Mouse (Mus musculus) forebrain, embryonic 12.5 days (tissue): Measurements from ENCODE around the gene Trpm4. TPM values are rescaled to one million over a fixed set of nuclear protein-coding genes. Genes with fewer than 3 reads are reported as not detected.
"Not testable (repeated sequence)": the region's sequence is repeated elsewhere in the genome, so short reads cannot be mapped to it uniquely, and the experiment has no call there.

Source experiments
- ATAC-seq: fragments of 200-750 bp; cut with Nextera tagmentation; 2 replicates; pipeline ENCODE4 v1.8.0; 2017; ENCODE audit warnings: moderate TSS enrichment; ENCODE audit not compliant: low FRiP score
- H3K27ac ChIP-seq: fragments of 300-500 bp; sonication (generic); 2 replicates; pipeline ENCODE4 v1.5.1; 2016; ENCODE audit warnings: mild to moderate bottlenecking
- H3K27me3 ChIP-seq: fragments of 300-500 bp; sonication (generic); 2 replicates; pipeline ENCODE4 v1.6.1; 2016; ENCODE audit warnings: mild to moderate bottlenecking
- H3K36me3 ChIP-seq: fragments of 300-500 bp; sonication (generic); replicated peaks from 2 replicates; pipeline ENCODE4 v1.6.1; 2016; ENCODE audit warnings: mild to moderate bottlenecking
- H3K4me1 ChIP-seq: fragments of 300-500 bp; sonication (generic); 2 replicates; pipeline ENCODE4 v1.6.1; 2016
- H3K4me2 ChIP-seq: fragments of 300-500 bp; sonication (generic); 2 replicates; pipeline ENCODE4 v1.6.1; 2016; ENCODE audit warnings: mild to moderate bottlenecking, moderate library complexity
- H3K4me3 ChIP-seq: fragments of 300-500 bp; sonication (generic); replicated peaks from 2 replicates; pipeline ENCODE4 v1.5.1; 2016; ENCODE audit warnings: mild to moderate bottlenecking
- H3K9ac ChIP-seq: fragments of 300-500 bp; sonication (generic); 2 replicates; pipeline ENCODE4 v1.6.1; 2016; ENCODE audit warnings: mild to moderate bottlenecking
- H3K9me3 ChIP-seq: fragments of 300-500 bp; sonication (generic); 2 replicates; pipeline ENCODE4 v1.6.1; 2016
- WGBS: fragments of 180-500 bp; shearing (Covaris S2); methylation state at CpG from one replicate; pipeline ENCODE4 v1.1.7; 2016; 5-methylcytosine and 5-hydroxymethylcytosine counted together
- polyA plus RNA-seq: library from polyadenylated mRNA; unstranded; fragments of >200 nt; fragmentation: Nextera tagmentation; extraction: Ambion mirVana; gene quantifications from 2 replicates; pipeline ENCODE4 v1.2.1, GENCODE M21; 2016

Gene Trpm4
- polyA plus RNA-seq, 1 experiment from 2014 or later = 6.6 TPM

DNA sequence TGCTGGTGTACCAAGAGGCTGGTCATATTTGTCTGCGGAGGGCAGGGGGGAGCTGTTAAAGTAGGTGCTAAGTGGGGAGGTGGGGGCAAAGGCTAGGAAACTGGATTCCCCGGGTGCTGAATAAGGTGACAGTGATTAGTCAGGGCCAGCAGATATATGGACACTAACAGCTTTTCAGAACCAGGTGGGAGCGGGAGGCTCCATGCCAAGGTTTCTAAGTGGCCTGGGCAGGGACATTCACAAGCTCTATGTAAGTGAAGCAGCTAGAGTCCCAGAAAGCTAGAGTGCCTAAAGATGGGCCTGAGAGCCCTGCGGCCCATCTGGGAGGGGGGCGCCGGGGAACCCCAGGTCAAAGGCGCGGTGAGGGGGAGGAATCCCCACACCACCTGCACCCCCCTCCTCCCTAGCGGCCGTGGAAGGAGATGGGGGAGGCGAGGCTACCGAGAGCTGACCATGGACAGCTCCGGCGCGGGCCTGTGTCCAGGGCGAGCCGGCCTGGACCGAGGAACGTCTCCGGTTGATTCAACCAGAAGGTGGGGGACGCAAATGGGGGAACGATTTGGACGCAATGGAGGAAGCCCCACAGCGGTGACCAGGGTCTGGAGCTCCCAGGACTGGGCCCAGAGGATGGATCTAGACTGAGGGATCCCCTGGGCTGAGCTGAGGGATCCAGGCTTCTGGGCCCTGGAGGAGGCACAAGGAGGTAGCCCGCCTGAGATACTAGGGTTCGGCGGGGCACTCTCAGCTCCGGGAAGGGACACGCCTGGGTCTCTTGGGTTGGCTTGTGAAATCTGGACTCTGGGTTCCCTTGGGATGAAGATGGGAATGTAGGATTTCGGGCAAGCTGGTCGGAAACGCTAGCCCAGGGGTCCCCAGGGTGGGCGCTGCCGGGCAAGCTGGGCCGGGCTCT is 32.4 kb upstream of the Trpm4 start:
- H3K27ac ChIP-seq = peak overlapping the region; percentile 71
- H3K4me2 ChIP-seq = peak overlapping the region; percentile 91
- 3% methylated on average over 33 of the region's 35 CpGs for WGBS
- no peaks in the 10 kb centered on the region for H3K36me3 ChIP-seq
- H3K4me1 ChIP-seq = peaks cover 52% of the 10 kb centered on the region
- peak overlapping the region; percentile 83 for H3K9ac ChIP-seq
- peaks cover 66% of the 10 kb centered on the region for H3K27me3 ChIP-seq
- no peaks in the 10 kb centered on the region for H3K9me3 ChIP-seq
- peak overlapping the region; percentile 78 for H3K4me3 ChIP-seq
- no peak for ATAC-seq

DNA sequence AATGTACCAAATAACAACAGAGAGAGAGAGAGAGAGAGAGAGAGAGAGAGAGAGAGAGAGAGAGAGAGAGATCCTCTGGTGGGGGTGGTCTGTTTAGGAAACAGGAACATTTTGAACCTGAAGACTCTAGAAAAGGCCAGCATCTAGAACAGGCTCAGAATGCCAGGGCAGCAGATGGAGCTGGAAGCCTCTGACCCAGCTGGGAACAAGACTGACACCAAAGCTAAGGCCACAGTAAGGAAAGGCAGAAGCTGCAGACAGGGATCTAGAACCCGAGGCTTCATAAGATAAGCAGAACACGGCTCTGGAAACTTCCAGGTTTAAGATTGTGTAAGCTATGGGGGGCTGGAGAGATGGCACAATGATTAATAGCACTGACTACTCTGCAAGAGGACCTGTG is 30.4 kb upstream of the Trpm4 start:
- no peaks in the 10 kb centered on the region for H3K9me3 ChIP-seq
- H3K4me1 ChIP-seq = peaks cover 37% of the 10 kb centered on the region
- peaks cover 62% of the 10 kb centered on the region for H3K27me3 ChIP-seq
- no peak overlapping the region for H3K4me3 ChIP-seq
- 93% methylated on average over 2 of the region's 2 CpGs for WGBS
- ATAC-seq = no peak
- no peak overlapping the region for H3K9ac ChIP-seq
- no peak overlapping the region for H3K27ac ChIP-seq
- peaks cover 4% of the 10 kb centered on the region; the same call in 1 of the 2 replicates for H3K36me3 ChIP-seq
- H3K4me2 ChIP-seq = no peak overlapping the region

DNA sequence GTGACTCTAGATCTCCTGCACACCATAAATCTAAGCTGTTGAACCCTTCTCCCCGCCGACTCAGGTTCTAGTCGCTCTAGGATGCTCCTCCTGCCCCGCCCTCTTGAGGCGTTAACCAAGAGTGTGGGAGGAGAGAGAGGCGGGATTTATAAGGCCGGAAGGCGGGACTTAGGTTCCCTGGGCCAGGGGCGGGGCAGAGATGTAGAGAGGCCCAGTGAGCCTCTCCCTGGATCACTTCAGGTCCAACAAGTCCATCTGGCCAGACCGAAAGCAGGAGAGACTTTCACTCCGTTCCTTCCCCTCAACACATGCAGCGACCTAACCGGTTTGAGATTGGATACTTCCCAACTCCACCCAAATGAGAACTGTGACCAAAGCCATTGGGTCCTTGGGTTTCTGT is 29.2 kb upstream of the Trpm4 start:
- WGBS = 4% methylated on average over 13 of the region's 13 CpGs

DNA sequence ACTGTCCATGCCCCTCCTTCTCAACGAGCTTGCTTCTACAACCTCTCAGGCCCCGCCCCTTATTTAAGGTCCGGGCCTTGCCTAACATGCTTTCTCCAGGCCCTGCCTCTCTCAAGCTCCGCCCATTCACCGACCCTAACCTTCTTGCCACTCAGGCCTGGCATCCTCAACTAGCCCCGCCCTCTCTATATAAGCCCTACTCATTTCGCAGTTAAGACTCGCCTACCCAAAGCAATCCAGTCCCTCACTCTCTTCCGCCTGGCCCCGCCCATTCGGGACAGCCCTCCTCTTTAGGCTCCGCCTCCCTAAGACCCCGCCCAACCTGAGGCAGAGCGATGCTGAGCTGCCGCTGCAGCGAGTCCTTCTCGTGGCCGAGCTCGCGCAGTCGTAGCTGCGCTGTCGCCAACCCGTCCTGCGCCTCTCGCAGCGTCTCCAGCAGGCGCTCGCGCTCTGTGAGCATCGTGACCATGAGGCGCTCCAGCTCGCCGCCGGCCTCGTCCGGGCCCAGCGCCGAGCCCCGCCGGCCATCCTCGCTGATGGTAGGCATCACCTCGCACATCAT is 27.7 kb upstream of the Trpm4 start:
- WGBS = under 1% methylated on average over 43 of the region's 43 CpGs
- H3K9ac ChIP-seq = peak overlapping the region; percentile 76
- peaks cover 27% of the 10 kb centered on the region for H3K4me1 ChIP-seq
- peaks cover 18% of the 10 kb centered on the region for H3K36me3 ChIP-seq
- peaks cover 52% of the 10 kb centered on the region for H3K27me3 ChIP-seq
- no peaks in the 10 kb centered on the region for H3K9me3 ChIP-seq
- H3K27ac ChIP-seq = peak overlapping the region; percentile 56
- peak overlapping the region; percentile 89 for H3K4me2 ChIP-seq
- peak; percentile 90 for ATAC-seq
- peak overlapping the region; percentile 51 for H3K4me3 ChIP-seq

More for the DNA sequence above, 29.2 kb upstream of the Trpm4 start:
- no peaks in the 10 kb centered on the region for H3K9me3 ChIP-seq
- no peak overlapping the region for H3K27ac ChIP-seq
- H3K9ac ChIP-seq = no peak overlapping the region
- H3K4me3 ChIP-seq = 0 out of 2 replicates have a peak overlapping the region, but pooled peaks have one; percentile 4
- peaks cover 11% of the 10 kb centered on the region for H3K36me3 ChIP-seq
- 0 out of 2 replicates have a peak overlapping the region, but pooled peaks have one; percentile 89 for H3K4me2 ChIP-seq
- ATAC-seq = no peak
- peaks cover 52% of the 10 kb centered on the region for H3K27me3 ChIP-seq
- peaks cover 30% of the 10 kb centered on the region for H3K4me1 ChIP-seq

DNA sequence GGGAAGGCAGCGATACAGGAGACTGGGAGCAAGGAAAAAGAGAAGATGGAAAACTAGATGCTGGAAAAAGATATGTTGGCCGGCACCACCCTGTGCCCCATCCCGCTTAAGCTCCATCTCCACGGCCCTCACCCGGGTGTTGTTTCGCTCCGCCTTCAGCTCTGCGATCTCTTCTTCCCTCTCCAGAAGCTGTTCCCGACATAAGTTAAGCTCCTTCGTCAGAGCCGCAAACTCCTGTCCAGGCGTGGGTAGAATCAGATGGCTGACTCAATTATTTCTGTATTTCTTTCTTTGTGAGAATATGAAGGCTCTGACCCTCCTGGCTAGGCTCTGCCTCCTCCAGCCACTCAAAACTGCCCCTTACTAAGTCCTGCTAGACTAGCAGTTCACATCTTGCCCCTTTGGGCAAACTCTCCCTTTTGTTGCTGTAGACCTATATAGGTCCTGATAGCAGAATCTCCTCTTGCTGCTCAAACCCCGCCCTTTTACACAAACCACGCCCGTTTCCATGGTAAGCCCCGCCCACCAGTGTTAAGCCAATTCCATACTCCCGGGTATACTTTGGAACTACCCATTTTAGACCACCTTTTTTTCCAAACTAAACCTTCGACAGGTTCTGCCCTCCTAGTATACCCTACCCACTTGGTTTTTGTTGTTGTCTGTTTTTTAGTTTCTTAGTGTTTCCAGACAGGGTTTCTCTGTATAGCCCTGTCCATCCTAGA is 27.0 kb upstream of the Trpm4 start:
- WGBS = 53% methylated on average over 18 of the region's 18 CpGs
- H3K4me3 ChIP-seq = peak overlapping the region; percentile 51; the same call in 1 of the 2 replicates
- H3K4me2 ChIP-seq = 0 out of 2 replicates have a peak overlapping the region, but pooled peaks have one; percentile 89

DNA sequence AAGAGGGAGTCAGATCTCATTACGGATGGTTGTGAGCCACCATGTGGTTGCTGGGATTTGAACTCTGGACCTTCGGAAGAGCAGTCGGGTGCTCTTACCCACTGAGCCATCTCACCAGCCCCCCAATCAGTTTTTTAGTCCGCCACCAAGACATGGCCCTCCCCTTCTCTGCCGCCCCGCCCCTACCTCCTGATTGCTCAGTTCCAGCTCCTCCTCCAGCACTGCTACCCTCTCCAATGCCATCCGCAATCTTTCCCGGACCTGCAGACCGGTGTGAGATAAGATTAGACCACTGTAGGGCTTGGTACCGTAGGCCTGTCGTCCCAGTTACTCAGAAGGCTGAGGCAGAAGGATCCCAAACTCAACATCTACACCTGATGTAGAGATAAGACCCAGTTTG is 25.5 kb upstream of the Trpm4 start:
- peaks cover 14% of the 10 kb centered on the region for H3K4me1 ChIP-seq
- peaks cover 39% of the 10 kb centered on the region for H3K27me3 ChIP-seq
- H3K9ac ChIP-seq, H3K9me3 ChIP-seq, H3K4me3 ChIP-seq, ATAC-seq, H3K4me2 ChIP-seq, H3K27ac ChIP-seq: not testable (repeated sequence)
- 68% methylated on average over 6 of the region's 11 CpGs for WGBS
- peaks cover 40% of the 10 kb centered on the region for H3K36me3 ChIP-seq

More for the DNA sequence above, 27.0 kb upstream of the Trpm4 start:
- Histone ChIP-seq H3K27ac (no peak overlapping the region), H3K36me3 (peaks cover 26% of the 10 kb centered on the region), H3K9me3 (no peaks in the 10 kb centered on the region), H3K27me3 (peaks cover 48% of the 10 kb centered on the region), H3K4me1 (peaks cover 20% of the 10 kb centered on the region), H3K9ac (no peak overlapping the region)
- peak; percentile 5; the same call in 1 of the 2 replicates for ATAC-seq

DNA sequence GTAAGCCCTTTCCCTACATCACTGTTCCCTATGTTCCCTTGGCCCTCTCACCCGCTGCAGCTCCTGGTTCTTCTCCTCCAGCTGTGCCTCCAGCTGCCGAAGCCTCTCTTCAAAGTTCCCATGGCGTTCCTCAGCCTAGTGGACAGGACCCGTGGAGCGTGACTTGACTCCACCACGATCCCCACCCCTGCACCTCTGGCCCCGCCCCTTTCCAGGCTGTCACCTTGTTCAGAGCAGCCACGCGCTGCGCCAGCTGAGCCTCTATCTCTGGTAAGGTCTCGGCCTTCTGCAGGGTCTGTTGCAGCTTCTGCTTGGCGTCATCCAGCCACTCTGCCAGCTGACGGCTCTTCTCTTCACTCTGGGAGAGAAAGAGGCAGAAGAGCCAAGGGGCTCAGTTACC is 22.5 kb upstream of the Trpm4 start:
- WGBS = 68% methylated on average over 13 of the region's 13 CpGs
- Histone ChIP-seq H3K4me3 (no peak overlapping the region), H3K27me3 (peaks cover 13% of the 10 kb centered on the region; the same call in 1 of the 2 replicates), H3K36me3 (peaks cover 63% of the 10 kb centered on the region), H3K4me1 (no peaks in the 10 kb centered on the region), H3K9ac (no peak overlapping the region), H3K9me3 (no peaks in the 10 kb centered on the region), H3K4me2 (no peak overlapping the region), H3K27ac (no peak overlapping the region)
- no peak for ATAC-seq

DNA sequence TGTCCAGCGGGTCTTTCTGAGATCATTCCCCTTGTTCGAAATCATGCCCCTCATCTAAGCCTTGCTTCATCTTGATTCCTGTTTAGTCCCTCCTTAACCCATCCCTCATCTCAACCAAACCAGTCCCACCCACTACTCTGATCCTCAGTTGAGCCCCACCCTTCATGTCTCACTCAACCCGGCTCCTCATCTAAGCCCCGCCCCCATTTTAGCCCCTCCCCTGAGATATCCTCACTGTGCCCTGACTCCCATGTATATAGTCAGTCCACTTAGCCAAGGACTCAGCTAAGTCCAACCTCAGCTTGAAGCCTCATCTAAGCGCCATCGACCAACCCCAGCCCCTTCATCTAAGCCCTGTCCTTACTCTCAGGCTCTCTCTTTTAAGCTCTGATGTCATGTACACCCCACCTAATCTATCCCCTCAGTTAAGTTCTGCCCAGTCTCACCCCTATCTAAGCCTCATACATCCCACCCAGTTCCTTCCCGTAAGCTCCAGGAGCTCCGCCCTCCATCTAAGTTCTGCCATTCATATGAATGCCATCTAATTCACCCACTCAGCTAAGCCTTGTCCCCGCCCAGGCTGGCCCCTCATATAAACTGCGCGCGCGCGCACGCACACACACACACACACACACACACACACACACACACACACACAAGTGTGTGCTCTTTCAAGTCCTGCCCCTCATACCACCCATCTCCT is 21.9 kb upstream of the Trpm4 start:
- H3K9me3 ChIP-seq = no peaks in the 10 kb centered on the region
- H3K27me3 ChIP-seq = peaks cover 7% of the 10 kb centered on the region; the same call in 1 of the 2 replicates
- peaks cover 66% of the 10 kb centered on the region for H3K36me3 ChIP-seq
- 80% methylated on average over 15 of the region's 15 CpGs for WGBS
- ATAC-seq = no peak
- H3K4me3 ChIP-seq = no peak overlapping the region
- no peaks in the 10 kb centered on the region for H3K4me1 ChIP-seq
- H3K4me2 ChIP-seq = no peak overlapping the region
- no peak overlapping the region for H3K27ac ChIP-seq
- no peak overlapping the region for H3K9ac ChIP-seq

DNA sequence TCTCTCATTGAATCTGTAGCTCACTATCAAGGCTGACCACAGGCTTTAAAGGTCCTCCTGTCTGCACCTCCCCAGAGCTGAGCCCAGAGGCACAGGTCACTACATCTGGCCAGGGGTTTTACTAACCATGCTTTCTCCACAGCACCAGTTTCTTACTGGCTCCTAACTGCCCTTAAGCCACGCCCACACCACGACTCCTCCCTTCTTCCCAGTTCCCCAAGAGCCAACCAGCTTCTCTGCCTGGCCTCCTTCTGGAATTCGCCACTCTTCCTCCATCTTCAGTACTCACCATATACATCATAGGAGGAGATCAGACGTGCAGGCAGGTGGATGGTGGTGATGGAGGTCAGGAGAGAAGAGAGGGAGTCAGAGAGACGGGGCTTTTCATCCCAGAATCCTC is 19.5 kb upstream of the Trpm4 start:
- Histone ChIP-seq H3K9ac (no peak overlapping the region), H3K4me3 (no peak overlapping the region), H3K27me3 (no peaks in the 10 kb centered on the region; the same call in 1 of the 2 replicates), H3K9me3 (no peaks in the 10 kb centered on the region), H3K4me1 (no peaks in the 10 kb centered on the region), H3K36me3 (peaks cover 76% of the 10 kb centered on the region), H3K4me2 (no peak overlapping the region), H3K27ac (no peak overlapping the region)
- WGBS = 19% methylated on average over 5 of the region's 5 CpGs
- no peak for ATAC-seq

DNA sequence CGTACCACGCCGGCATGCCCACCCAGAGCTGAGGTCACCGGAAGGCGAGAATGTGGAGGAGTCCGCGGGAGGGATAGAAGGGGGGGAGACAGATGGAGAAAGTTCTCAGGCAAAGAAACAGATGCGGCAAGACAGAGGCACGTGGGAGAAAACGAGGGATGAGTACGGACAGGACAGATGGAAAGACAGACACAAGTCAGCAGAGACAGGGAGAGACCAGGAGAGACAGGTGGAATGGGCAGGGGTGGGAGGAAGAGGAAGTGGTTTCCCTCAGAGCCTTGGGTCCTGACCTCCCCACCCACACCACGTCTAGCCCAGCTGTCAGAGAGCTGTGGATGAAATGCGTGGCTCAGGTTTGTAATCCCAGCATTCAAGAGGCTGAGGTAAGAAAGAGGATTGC is 13.3 kb upstream of the Trpm4 start:
- peaks cover 47% of the 10 kb centered on the region for H3K36me3 ChIP-seq
- H3K4me2 ChIP-seq = no peak overlapping the region
- no peak overlapping the region for H3K9ac ChIP-seq
- 0 out of 2 replicates have a peak, but pooled peaks cover 8% of the 10 kb centered on the region for H3K27me3 ChIP-seq
- H3K4me1 ChIP-seq = no peaks in the 10 kb centered on the region
- no peak for ATAC-seq
- no peak overlapping the region for H3K4me3 ChIP-seq
- no peaks in the 10 kb centered on the region for H3K9me3 ChIP-seq
- H3K27ac ChIP-seq = no peak overlapping the region
- WGBS = 79% methylated on average over 13 of the region's 13 CpGs

DNA sequence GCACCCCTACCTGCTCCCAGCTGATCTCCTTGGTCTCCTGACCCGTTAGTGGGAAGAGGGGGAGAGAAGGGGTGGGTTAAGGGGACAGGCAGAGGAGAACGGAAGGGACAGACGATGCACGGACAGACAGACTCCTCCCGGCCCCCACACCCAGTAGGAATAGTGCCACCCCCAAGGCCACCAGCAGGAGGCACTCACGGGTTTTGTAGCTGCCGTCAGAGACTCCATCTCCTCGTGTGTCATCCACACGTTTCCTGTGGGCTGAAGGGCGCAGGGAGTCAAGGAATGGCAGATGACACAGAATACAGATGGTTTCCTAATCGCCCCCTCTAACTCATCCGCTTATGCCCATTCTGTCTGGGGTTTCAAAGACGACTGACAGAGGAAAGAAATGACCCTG is 10.0 kb upstream of the Trpm4 start:
- Histone ChIP-seq H3K27ac (no peak overlapping the region), H3K9ac (no peak overlapping the region), H3K4me1 (peaks cover 31% of the 10 kb centered on the region), H3K27me3 (peaks cover 20% of the 10 kb centered on the region; the same call in 1 of the 2 replicates), H3K4me3 (no peak overlapping the region), H3K4me2 (no peak overlapping the region), H3K9me3 (no peaks in the 10 kb centered on the region), H3K36me3 (peaks cover 24% of the 10 kb centered on the region)
- 36% methylated on average over 13 of the region's 13 CpGs for WGBS
- no peak for ATAC-seq
